Mouse (Mus musculus): Measurements from ENCODE around the gene Mapkap1. TPM values are rescaled to one million over a fixed set of nuclear protein-coding genes. Genes with fewer than 3 reads are reported as not detected.
"Not testable (repeated sequence)": the region's sequence is repeated elsewhere in the genome, so short reads cannot be mapped to it uniquely, and the experiment has no call there.

Gene Mapkap1
- polyA plus RNA-seq, 1 experiment = 5.9 TPM

DNA sequence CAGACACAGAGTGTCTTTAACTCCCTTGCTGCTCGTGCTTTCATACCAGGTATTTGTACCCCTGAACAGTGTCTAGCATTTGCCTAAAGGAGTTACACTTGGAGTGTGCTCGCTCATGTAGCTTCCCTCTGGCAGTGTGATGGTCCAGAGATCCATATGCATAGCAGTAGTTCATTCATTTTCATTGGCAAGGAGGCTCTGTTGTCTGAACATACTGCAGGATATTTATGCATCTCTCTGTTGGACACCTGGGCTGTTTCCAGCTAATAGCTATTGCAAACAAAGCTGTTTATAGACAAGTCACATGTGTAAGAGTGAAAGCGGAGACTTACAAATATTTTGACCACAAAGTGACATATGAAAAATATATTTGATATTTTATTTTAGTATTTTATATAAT, 67.2 kb downstream of the Mapkap1 start:
- no peaks in the 10 kb centered on the region for H3K4me1 ChIP-seq (ENCODE audit: control insufficient read depth)
- no peaks in the 10 kb centered on the region for H3K27me3 ChIP-seq (ENCODE audit: control insufficient read depth)
- no peak for TF ChIP-seq TAL1 (IDR thresholded peaks at IDR 0.05; ENCODE audit: low read length)
- H3K9me3 ChIP-seq (ENCODE audit: control insufficient read depth, low read length) = no peaks in the 10 kb centered on the region
- H3K4me3 ChIP-seq (replicated peaks) = no peak overlapping the region
- no peaks in the 10 kb centered on the region for H3K36me3 ChIP-seq (ENCODE audit: control insufficient read depth)

DNA sequence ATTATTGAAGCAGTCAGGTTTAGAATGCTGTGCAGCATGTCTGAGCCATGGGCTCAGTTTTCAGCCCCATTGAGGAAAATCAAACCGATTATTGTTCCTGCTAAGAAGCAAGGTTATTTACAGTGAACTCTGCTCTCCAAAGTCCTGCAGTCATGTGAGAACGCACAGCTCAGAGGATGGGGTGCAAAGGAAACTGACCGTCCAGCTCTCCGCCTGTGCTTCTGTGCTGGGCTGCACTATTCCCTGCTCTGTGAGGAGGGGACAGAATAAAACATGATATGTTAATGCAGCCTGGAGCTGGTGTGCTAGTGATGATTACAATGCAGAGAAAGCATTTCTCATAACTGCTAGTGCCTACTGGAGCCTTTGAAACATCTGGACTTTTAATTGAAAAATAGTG, 74.8 kb downstream of the Mapkap1 start:
- Histone ChIP-seq H3K4me1 (ENCODE audit: control insufficient read depth) (no peaks in the 10 kb centered on the region; the same call in 1 of the 2 replicates), H3K4me3 (replicated peaks) (no peak overlapping the region), H3K9me3 (ENCODE audit: control insufficient read depth, low read length) (no peaks in the 10 kb centered on the region), H3K27me3 (ENCODE audit: control insufficient read depth) (no peaks in the 10 kb centered on the region), H3K36me3 (ENCODE audit: control insufficient read depth) (no peaks in the 10 kb centered on the region)
- no peak for TF ChIP-seq TAL1 (IDR thresholded peaks at IDR 0.05; ENCODE audit: low read length)

DNA sequence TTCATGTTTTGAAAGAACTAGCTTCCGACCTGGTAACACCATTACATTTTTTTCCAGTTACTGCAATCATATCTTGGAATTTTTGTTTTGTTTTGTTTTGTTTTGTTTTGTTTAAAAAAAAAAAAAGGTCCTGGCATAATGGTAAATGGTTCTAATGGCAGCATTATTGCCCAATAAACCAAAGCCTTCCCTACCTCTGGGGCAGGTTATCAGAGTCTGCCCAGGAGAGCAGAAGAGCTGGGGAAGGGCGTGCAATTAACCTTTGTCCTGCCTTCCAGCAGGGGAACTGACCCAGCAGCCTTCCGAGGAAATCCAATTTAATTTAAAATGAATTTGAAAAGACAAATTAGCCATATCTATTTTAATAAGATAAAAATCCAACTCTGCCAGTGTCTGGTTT, 75.5 kb downstream of the Mapkap1 start:
- TF ChIP-seq GATA1 (IDR thresholded peaks at IDR 0.05; ENCODE audit: low read length) = no peak
- TF ChIP-seq TAL1 (IDR thresholded peaks at IDR 0.05; ENCODE audit: low read length) = no peak
- no peaks in the 10 kb centered on the region; the same call in 1 of the 2 replicates for H3K4me1 ChIP-seq (ENCODE audit: control insufficient read depth)

DNA sequence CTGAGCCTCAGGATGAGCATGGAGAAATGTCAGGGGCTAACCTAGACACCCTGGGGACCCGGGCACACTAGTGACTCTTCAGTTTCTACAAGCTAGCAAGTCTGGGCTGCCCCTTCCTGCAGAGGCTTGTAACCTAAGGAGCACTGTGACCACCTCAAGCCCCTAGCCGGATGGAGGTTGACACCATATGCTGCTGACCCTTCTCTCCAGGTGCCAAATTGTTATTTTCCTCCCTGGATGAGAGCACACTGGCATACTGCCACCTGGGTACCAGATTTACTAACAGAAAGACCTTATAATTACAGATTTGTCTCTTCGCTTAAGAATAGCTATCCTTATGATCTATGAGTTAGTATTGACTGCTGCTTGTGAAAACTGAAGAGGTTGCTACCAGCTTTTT, 76.0 kb downstream of the Mapkap1 start:
- no peaks in the 10 kb centered on the region for H3K36me3 ChIP-seq (ENCODE audit: control insufficient read depth)
- H3K4me3 ChIP-seq (replicated peaks) = no peak overlapping the region
- no peak for TF ChIP-seq TAL1 (IDR thresholded peaks at IDR 0.05; ENCODE audit: low read length)
- no peak for TF ChIP-seq GATA1 (IDR thresholded peaks at IDR 0.05; ENCODE audit: low read length)
- H3K4me1 ChIP-seq (ENCODE audit: control insufficient read depth) = no peaks in the 10 kb centered on the region; the same call in 1 of the 2 replicates
- no peaks in the 10 kb centered on the region for H3K9me3 ChIP-seq (ENCODE audit: control insufficient read depth, low read length)
- H3K27me3 ChIP-seq (ENCODE audit: control insufficient read depth) = no peaks in the 10 kb centered on the region

More for the DNA sequence above, 75.5 kb downstream of the Mapkap1 start:
- Histone ChIP-seq H3K27me3 (ENCODE audit: control insufficient read depth) (no peaks in the 10 kb centered on the region), H3K9me3 (ENCODE audit: control insufficient read depth, low read length) (no peaks in the 10 kb centered on the region), H3K36me3 (ENCODE audit: control insufficient read depth) (no peaks in the 10 kb centered on the region), H3K4me3 (replicated peaks) (no peak overlapping the region)

DNA sequence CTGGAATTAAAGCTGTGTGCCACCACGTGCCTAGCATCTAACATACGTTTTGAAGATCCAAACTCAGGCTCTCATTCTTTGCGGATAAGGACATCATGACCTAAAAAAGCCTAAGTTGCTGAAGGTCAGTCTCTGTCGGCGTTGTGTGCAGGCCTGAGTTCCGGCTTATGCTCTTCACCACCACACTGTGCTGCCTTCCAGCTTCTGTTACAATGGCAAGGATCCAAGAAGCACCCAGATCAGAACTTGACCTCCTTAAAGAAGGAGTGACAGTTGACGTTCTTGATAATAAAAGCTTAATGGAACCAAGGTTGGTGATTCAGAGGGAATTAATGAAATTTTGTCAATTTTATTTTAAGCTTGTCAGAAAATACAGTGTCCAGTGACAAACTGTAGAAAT, 80.7 kb downstream of the Mapkap1 start:
- no peaks in the 10 kb centered on the region for H3K27me3 ChIP-seq (ENCODE audit: control insufficient read depth)
- no peaks in the 10 kb centered on the region for H3K9me3 ChIP-seq (ENCODE audit: control insufficient read depth, low read length)
- H3K4me3 ChIP-seq (replicated peaks) = no peak overlapping the region
- TF ChIP-seq GATA1 (IDR thresholded peaks at IDR 0.05; ENCODE audit: low read length) (no peak), TAL1 (IDR thresholded peaks at IDR 0.05; ENCODE audit: low read length) (no peak)
- no peaks in the 10 kb centered on the region for H3K36me3 ChIP-seq (ENCODE audit: control insufficient read depth)
- H3K4me1 ChIP-seq (ENCODE audit: control insufficient read depth) = no peaks in the 10 kb centered on the region; the same call in 1 of the 2 replicates

DNA sequence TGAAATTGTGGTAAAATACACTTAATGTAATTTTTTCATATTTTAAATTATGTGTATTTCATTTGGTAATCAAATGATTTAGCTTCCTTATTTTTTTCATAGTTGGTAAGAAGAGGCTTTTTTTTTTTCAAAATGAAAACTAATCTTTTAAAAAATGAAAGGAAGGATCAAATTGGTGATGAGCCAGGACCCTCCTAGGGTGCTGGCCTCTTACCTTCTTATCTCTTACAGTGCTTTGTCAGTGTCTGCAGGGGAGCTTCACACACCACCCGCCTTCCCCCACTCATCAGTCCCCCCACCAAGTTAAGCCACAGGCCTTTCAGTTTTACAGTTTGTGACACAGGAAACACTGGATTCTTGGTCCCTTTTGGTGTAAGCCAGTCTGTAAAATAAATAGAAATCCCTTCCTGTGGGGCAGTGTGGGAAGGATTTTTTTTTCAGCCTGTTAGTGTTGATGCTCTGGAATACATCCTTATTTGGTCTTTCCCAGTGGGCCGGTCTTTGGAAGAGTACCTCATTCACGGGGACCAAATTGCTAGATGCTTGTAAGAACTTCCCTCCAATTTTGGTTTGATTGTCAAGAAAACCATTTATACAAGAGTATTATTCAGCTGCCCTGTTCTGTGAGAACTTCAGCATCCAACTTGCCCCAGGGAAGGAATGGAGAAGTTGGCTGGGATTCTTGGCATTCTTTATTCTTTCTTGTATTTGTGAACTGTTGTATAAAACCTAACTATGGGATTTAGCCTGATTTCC, 97.6 kb downstream of the Mapkap1 start:
- TF ChIP-seq TAL1 (IDR thresholded peaks at IDR 0.05; ENCODE audit: low read length) (no peak), GATA1 (IDR thresholded peaks at IDR 0.05; ENCODE audit: low read length) (no peak)
- Histone ChIP-seq H3K36me3 (ENCODE audit: control insufficient read depth) (peaks cover 8% of the 10 kb centered on the region), H3K9me3 (ENCODE audit: control insufficient read depth, low read length) (no peaks in the 10 kb centered on the region), H3K4me3 (replicated peaks) (no peak overlapping the region), H3K4me1 (ENCODE audit: control insufficient read depth) (no peaks in the 10 kb centered on the region), H3K27me3 (ENCODE audit: control insufficient read depth) (no peaks in the 10 kb centered on the region)

DNA sequence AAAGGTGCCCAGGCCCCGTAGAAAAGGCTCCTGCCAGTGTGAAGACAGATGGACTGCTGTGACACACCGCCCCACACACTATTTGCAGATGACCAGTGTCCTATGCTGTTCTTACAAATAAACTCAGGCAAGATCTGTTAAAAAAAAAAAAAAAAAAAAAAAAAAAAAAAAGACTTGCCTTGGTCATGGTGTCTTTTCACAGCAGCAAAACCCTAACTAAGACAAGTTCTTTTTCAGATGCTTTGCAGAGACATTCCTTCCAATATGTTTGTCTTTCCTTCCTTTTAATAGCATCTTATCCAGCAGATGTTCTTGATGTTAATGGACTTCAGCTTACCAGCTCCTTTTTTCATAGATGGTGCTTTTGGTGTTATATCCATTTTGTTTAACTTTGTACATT, 99.6 kb downstream of the Mapkap1 start:
- not testable (repeated sequence) for H3K27me3 ChIP-seq (ENCODE audit: control insufficient read depth); H3K4me3 ChIP-seq (replicated peaks); H3K4me1 ChIP-seq (ENCODE audit: control insufficient read depth); H3K9me3 ChIP-seq (ENCODE audit: control insufficient read depth, low read length); H3K36me3 ChIP-seq (ENCODE audit: control insufficient read depth)

DNA sequence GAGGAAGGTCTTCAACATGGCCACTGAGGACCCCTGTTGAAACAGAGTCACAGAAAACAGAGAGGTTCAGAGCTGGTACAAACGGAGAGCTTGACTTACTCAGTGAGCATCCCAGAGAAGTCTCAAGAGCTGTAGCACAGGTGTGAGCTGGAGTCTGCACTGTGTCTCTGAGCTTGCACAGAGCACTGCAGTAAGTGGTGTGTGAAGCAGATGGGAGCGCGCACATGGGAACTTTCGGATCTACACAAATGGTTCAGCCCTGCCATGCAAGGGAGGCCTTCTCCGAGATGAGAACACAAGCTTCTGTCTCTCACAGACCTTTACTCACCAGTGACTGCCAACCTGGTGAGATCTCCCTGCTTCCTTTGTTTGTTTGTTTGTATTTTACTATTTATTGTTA, 103.3 kb downstream of the Mapkap1 start:
- H3K4me3 ChIP-seq (replicated peaks) = no peak overlapping the region
- no peaks in the 10 kb centered on the region for H3K4me1 ChIP-seq (ENCODE audit: control insufficient read depth)
- H3K27me3 ChIP-seq (ENCODE audit: control insufficient read depth) = no peaks in the 10 kb centered on the region
- H3K9me3 ChIP-seq (ENCODE audit: control insufficient read depth, low read length) = no peaks in the 10 kb centered on the region
- peaks cover 3% of the 10 kb centered on the region; the same call in 1 of the 2 replicates for H3K36me3 ChIP-seq (ENCODE audit: control insufficient read depth)
- TF ChIP-seq TAL1 (IDR thresholded peaks at IDR 0.05; ENCODE audit: low read length) = no peak
- TF ChIP-seq GATA1 (IDR thresholded peaks at IDR 0.05; ENCODE audit: low read length) = no peak

DNA sequence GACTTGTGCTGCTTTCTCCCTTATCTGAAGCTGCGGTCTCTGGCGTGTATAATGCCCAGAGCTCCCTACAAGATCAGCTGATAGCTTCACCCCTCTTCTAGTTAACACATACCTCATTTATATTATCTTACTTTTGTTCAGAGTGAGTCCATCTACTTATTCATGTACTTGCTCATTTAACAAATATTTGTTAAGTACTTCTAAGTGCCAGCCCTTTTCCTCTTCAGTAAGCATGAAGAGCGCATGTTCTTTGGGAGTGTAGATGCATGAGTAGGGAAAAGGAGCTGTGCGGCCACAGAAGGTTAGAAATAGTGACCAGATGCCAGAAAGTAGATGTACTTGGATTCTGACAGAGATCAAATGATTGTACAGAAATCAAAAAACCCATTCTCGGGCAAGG, 108.7 kb downstream of the Mapkap1 start:
- TF ChIP-seq GATA1 (IDR thresholded peaks at IDR 0.05; ENCODE audit: low read length) = no peak
- TF ChIP-seq TAL1 (IDR thresholded peaks at IDR 0.05; ENCODE audit: low read length) = no peak
- no peaks in the 10 kb centered on the region for H3K4me1 ChIP-seq (ENCODE audit: control insufficient read depth)
- no peaks in the 10 kb centered on the region for H3K9me3 ChIP-seq (ENCODE audit: control insufficient read depth, low read length)
- H3K36me3 ChIP-seq (ENCODE audit: control insufficient read depth) = peaks cover 3% of the 10 kb centered on the region; the same call in 1 of the 2 replicates
- no peak overlapping the region for H3K4me3 ChIP-seq (replicated peaks)
- no peaks in the 10 kb centered on the region for H3K27me3 ChIP-seq (ENCODE audit: control insufficient read depth)

DNA sequence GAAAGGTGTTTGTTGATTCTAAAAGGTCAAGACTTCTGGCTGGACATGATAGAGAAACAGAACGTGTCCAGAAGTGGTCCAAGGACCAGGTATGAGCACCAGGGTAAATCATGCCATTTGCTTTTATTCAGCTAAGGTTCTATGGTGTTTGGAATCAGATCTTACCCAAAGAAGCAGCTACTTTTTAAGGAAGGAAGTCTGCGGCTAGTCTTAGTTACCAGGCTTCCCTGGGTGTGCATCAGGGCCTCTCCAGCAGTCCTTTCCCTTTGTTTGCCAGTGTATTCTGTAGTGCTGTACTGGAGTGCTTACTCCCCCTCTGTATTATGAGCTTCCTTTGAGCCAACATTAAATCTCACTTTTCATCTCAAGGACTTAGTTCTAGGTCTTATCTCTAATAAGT, 111.5 kb downstream of the Mapkap1 start:
- H3K9me3 ChIP-seq (ENCODE audit: control insufficient read depth, low read length) = no peaks in the 10 kb centered on the region
- peaks cover 4% of the 10 kb centered on the region for H3K36me3 ChIP-seq (ENCODE audit: control insufficient read depth)
- H3K4me3 ChIP-seq (replicated peaks) = no peak overlapping the region
- no peaks in the 10 kb centered on the region for H3K4me1 ChIP-seq (ENCODE audit: control insufficient read depth)
- TF ChIP-seq GATA1 (IDR thresholded peaks at IDR 0.05; ENCODE audit: low read length) (no peak), TAL1 (IDR thresholded peaks at IDR 0.05; ENCODE audit: low read length) (no peak)
- no peaks in the 10 kb centered on the region for H3K27me3 ChIP-seq (ENCODE audit: control insufficient read depth)
